Mouse (Mus musculus) urinary bladder, postnatal 4 days (tissue): Measurements from ENCODE around the gene Gm20388.

Experiments used
- DNase-seq, 2 experiments: peaks; one replicate each; pipeline ENCODE4 v3.0.0; 2021 to 2022; ENCODE audit warnings: low spot score in 2 of 2

The Gm20388 gene

GRCm38 (mm10) chr8:123666832-123667231 lies 3756.2 kb downstream of the Gm20388 start:
- DNase-seq, result no peak

- DNase-seq, result no peak
These were observed 3758.0 kb downstream of the Gm20388 start for GRCm38 (mm10) chr8:123668681-123669080.

GRCm38 (mm10) chr8:123670766-123671165 lies 3760.1 kb downstream of the Gm20388 start:
- no peak for DNase-seq

GRCm38 (mm10) chr8:123671454-123671853 lies 3760.8 kb downstream of the Gm20388 start:
- DNase-seq, result no peak

DNA sequence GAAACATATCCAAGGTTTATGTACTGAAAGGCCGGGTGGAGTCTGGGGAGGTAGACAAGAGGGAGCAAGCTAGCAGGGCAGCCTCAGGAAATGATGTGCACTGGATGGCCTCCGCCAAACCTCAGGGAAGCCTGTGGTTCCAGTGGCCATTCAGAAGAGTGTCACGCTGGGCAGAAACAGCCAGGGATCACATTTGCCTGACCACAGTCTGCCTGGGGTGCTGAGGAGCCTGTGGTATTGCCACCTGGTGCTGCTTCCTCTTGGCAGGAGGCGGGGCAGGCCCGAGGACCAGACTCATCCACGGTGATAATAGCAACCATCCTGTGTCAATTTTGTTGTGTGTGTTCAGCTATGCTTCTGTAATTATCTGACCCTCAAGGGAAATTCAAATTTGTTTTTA lies 3762.0 kb downstream of the Gm20388 start:
- DNase-seq, result no peak

- DNase-seq, result no peak
These were observed 3765.0 kb downstream of the Gm20388 start for GRCm38 (mm10) chr8:123675611-123676010.

- no peak for DNase-seq
These were observed 3767.7 kb downstream of the Gm20388 start for GRCm38 (mm10) chr8:123678390-123678789.

GRCm38 (mm10) chr8:123682073-123682761 lies 3771.6 kb downstream of the Gm20388 start:
- DNase-seq, result peak in 1 of 2 experiments; percentile 30

DNA sequence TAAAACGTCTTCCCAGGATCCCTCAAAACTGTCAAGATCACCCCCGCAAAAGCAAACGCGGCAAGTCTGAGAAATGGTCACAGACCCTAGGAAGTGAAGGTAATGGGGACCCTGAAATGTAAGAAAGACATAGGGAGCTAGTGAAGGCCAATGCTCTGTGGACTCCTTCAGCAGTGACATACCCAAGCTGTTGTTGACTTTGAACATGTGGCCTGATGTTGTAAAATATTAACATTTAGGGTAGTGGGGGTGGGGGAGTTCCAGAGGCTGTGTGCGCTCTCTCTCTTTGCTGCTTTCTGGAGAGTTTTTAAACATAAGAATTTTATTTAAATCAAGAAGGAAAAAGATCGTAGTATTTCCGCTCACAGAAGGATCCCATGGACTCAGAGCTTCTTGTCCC lies 3772.7 kb downstream of the Gm20388 start:
- DNase-seq, result no peak

GRCm38 (mm10) chr8:123684806-123685205 lies 3774.2 kb downstream of the Gm20388 start:
- DNase-seq, result no peak

DNA sequence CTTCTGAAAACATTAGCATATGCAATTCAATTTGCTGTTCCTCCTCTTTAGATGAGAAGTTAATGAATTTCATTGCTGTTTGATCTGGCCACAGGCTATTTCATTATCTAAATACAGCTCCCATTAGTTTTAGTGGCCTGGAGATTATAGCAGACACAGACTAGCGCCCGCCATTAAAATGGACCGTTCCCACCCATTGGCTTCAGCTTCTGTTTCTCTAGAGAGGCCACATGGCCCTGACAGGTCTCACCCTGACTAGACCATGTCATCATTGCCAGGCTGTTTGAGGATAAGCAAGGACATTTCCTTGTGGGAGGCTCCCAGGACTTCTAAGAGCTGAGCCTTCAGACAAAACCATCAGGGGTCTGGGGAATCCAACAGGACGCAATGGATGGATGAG lies 3774.8 kb downstream of the Gm20388 start:
- no peak for DNase-seq

- DNase-seq, result no peak
These were observed 3777.2 kb downstream of the Gm20388 start for GRCm38 (mm10) chr8:123687826-123688225.

DNA sequence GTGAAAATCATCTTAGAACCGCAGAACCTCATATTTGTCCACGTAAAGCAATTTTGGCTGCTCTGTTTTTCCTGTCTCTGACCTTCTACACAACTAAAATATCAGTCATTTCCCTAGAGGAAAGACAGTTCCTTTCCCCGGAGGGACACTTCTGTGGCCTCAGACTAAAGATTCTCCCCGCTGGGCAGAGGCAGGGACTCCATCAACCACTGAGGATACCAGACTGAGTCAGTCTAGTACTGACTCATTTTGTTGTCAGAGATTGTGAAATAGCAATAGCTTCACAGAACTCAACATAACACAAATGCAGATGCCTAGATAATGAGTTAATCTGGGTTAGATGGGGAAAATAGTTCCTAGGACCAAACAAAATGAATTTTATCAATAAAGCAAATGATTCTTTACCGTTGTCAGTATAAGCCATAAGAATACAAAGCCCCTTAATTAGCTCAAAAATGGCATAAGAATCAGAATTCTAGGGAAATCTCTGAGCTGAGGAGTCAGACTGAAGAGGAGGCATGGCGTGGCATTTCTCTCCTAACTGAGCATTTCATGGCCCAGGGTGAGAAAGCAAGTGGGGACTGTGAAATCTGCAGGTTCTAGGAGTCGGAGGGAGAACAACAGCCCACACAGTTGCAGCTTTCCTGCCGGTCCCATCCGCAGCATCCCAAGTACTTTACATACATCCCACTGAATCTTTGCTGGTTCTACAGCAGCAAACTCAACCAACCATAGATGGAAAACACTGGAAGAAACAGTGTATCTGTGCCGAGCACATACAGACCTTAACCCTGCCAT lies 3781.7 kb downstream of the Gm20388 start:
- DNase-seq, result no peak

DNA sequence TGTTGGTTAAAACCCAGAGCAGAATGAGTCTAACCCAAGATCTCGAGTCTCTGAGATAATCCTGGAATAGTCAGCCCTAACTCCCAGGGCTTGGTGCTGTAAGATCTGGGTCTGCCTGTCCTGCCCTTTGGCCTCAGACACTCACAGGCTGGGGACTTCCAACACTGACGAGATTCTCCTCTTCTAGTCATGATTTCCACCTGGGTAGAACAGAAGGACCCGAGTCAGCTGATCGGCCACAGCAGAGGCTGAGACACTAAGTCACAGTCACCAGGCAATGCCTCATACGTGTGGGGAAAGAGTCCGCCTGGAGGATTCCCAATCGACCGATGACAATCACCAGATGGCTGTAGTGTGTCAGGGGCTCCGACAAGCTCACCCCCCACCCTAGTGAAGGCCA lies 3785.5 kb downstream of the Gm20388 start:
- no peak for DNase-seq

DNA sequence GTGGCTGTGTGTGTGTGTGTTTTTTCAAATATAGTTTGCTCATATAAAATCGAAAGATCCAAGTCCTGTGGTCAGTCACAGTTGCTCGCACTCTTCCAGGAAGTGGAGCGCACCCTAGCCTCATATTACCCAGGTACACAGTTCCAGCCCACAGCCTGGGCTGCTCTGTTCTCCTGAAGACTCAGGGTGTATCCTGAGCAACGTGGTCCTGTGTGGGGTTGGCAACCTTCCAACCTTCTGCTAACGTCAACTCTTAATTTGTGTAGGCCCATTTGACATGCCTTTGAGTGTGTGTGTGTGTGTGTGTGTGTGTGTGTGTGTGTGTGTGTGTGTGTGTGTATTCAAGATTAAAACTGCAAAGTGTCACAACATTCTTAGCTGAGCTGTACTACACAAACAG lies 3786.7 kb downstream of the Gm20388 start:
- no peak for DNase-seq

DNA sequence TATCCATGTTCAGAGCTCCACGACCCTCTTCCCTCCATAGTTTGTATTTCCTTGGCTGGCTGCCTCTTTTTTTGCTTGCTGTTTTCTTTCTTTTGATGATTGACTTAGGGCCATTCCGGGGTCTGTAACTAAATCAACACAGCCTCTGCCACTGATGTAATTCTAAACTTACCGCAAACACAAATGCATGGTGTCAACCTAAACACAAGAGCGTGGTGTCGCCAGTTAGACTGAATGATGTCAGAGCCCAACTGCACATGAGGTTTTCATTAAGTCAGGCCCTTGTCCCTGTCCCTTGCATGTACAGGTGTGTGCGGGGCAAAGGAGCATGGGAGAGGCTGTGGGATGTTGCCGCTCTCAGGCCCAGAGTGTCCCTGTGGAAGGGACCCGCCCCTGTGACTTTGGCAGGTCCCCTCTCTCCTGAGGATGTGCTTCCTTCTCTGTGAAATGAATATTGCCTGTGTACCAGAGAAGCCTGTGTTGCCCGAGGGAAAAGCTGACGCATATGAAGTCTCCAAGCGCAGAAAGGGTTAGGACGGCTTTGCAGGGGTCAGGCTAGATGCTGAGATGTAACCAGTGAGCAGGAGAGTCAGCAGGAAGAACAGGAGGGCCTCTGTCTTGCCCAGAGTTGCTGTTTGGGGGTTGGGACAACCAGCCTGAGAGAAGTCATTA lies 3789.9 kb downstream of the Gm20388 start:
- no peak for DNase-seq

GRCm38 (mm10) chr8:123701952-123702587 lies 3791.4 kb downstream of the Gm20388 start:
- DNase-seq, result peak; percentile 74

DNA sequence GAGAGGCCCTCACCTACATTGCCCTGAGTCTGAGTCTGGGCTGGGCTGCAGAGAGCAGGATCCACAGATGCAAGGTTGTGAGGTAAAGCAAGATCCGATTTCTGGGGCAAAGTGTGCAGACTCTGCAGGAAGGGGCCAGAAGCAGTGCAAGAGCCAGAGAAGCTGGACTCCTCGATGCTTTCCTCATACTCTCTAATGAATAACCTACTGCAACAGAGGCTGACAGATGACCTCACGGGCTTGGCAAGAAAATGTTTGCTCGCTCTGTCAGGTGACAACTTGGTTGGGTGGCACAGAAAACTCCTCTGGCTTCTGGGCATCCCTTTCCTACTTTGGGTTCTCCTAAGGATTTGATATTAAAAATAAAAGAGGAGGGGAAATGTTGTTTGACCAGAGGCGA lies 3794.7 kb downstream of the Gm20388 start:
- DNase-seq, result no peak

DNA sequence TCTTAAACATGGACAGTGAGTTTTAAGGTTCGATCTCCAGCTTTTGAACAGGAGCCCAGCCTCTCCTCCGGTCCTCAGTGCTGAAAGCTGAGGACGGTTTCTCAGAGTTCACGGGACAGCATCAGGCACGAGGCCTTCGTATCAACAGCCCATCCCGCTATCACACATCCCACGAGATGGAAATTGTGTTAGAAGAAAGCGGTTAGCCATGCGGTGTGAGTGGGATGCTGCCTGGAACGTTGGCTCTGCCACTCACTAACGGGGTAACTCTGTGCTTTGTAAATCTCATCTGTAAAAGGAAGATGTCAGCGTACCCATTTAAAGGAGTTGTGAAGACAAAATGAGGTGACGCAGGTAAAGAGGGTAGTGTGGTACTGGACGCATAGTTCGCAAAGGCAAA lies 3796.5 kb downstream of the Gm20388 start:
- DNase-seq, result no peak

GRCm38 (mm10) chr8:123708729-123709128 lies 3798.1 kb downstream of the Gm20388 start:
- DNase-seq, result no peak

GRCm38 (mm10) chr8:123710335-123710734 lies 3799.7 kb downstream of the Gm20388 start:
- DNase-seq, result no peak

GRCm38 (mm10) chr8:123714451-123714850 lies 3803.8 kb downstream of the Gm20388 start:
- no peak for DNase-seq
